Mouse (Mus musculus) embryo, embryonic 10.5 days (tissue): Measurements from ENCODE around the gene Slc6a13.

Experiments used
- DNase-seq: peaks from one replicate; pipeline ENCODE4 v3.0.0-alpha.2; 2015; ENCODE audit warnings: low spot score

The Slc6a13 gene

GRCm38 (mm10) chr6:121380576-121380975 lies 80.5 kb downstream of the Slc6a13 start:
- DNase-seq, result no peak

GRCm38 (mm10) chr6:121382071-121382470 lies 82.0 kb downstream of the Slc6a13 start:
- no peak for DNase-seq

GRCm38 (mm10) chr6:121385397-121385796 lies 85.4 kb downstream of the Slc6a13 start:
- no peak for DNase-seq
